Mouse (Mus musculus) urinary bladder, postnatal 25 days (tissue): Measurements from ENCODE around the gene Atg16l2.

Source experiments
- DNase-seq: peaks from one replicate; pipeline ENCODE4 v3.0.0; 2022; ENCODE audit warnings: low spot score

Atg16l2 gene

DNA sequence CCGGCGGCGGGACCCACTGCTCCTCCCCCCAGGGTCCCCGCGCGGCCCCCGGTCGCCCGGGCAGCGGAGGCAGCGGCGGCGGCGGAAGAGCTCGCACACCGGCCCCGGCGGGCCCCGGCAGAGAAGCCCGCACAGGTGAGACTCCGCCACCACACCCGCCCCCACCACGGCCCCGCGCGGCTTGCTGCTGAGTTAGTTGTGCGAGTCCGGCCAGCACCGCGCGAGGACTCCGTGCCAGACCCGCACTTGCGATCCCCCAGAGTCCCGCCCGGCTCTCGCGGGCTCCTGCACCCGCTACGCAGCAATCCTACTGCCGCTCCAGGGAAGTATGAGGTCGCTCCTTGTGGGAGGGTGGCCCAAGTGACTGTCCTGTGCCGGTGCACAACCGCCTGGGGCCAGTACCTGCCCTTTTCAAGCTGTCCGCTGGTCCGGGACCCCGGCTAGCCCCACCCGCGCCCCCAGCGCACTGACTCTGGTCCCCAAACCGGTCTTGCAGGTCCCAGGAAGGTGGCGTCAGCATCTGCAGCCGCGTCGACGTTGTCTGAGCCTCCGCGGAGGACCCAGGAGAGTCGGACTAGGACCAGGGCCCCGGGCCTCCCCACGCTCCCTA, 19.3 kb upstream of the Atg16l2 start:
- peak; percentile 54 for DNase-seq

DNA sequence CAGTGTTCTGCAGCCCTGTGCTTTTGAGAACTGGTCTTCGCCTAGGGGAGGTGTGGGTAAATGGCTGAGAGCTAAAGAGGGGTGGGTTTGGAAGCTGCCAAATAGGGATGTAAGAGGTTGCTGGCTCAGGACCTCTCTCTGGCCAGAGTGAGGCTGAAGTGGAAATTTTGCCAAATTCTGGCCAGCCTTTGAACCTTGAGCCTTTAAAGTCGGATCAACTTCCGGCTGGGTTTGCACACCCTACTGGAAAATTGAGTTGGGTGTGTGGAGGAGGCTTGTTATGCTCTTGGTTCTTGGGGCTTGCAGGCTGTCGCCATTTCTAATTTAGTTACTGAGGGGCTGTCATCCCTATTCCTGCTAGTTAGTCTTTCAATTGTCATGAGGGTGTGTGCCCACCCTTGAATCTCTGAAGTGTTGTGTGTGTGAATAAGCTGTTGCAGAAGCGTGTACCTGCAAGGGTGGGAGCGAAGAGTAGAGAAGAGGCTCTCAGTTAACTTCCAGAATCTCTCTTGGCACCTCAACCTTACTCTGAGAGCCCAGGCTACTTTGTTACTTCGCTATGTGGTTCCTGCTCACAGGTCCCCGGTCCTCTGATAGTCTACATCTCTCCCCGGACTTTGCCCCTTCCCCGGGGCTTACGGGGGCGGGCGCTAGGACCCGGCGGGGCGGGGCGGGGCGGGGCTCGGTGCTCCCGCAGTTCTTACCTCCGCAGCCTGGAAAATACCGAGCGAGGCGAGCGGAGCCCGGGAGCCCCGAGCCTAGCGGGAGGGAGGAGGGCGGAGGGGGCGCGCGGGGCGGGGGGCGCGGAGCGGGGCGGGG, 18.6 kb upstream of the Atg16l2 start:
- peak; percentile 26 for DNase-seq

DNA sequence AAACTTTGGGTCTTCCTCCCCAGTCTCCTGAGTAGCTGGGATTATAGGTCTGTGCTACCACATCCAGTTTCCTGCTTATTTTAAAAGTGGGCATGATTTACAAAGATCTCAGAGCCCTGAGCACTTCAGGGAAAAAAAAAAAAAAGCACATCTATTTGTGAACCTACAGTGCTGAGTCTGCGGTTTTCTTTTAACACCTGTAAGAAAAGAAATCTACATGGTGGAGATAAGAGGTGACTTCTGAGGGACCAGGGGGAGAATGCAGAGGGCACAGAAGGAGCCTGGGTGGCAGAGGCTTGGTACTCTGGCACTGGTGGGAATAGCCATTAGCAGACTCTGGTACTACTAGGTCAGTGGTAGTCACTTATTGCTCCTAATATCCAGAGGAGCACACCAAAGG, 17.7 kb upstream of the Atg16l2 start:
- DNase-seq = no peak

DNA sequence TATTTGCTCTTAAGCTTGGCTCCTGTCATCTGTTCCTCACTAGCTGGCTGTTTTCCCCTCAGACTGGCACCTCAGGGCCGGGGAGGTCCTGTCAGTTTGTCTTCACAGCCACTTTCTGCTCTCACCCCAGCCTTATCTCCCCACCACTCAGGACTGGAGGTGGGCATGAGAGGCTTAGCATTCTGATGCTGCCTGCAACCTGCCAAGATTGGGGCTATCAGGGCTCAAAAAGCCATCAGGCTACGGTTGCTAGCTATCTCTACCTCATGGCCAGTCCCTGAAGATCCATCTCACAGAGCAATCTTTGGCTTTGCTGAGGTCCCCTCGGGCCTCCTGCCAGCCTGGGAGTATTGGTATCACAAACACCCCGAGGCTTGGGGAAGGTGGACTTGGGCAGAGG, 16.8 kb upstream of the Atg16l2 start:
- DNase-seq = no peak

DNA sequence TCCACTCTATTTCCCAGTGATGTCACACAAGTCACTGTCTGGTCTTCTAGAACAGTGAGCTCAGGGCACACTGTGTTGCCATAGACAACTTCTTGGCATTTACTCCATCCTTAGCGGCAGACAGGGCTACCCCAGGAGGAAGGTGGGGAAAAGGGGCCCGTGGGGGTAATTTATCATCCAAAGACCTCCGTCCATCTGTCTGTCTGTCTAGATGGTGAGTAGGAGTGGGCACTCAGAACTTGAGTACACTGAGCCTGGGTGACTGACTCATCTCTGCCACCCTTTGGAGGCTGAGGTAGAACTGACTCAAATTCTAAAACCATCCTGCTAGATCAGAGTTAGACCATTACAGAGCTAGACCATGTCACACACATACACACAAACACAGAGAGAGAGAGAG, 15.0 kb upstream of the Atg16l2 start, which contains the start of gene Stard10:
Gene Stard10 (plus strand): TSS at position 73 of the 400 bp plus-strand sequence.
- no peak for DNase-seq

DNA sequence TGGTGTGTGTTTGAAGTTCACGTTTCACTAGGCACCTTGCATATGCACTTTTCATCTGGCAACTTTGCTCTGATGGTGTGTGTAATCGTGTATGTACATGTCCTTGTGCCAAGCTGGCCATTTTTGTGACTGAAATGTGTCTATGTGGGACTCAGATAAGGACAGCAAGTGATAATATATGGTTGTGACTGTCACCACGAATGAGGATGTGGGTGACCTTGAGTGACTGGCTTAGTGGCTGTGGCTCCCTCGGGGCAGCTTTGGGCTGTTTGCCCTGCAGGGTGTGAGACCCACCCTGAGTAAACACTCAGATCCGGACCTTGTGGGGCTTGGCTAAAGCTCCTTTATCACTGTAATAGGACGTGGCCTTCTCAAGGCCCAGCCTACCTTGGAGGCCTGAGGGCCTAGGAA, 14.5 kb upstream of the Atg16l2 start:
- DNase-seq = no peak

DNA sequence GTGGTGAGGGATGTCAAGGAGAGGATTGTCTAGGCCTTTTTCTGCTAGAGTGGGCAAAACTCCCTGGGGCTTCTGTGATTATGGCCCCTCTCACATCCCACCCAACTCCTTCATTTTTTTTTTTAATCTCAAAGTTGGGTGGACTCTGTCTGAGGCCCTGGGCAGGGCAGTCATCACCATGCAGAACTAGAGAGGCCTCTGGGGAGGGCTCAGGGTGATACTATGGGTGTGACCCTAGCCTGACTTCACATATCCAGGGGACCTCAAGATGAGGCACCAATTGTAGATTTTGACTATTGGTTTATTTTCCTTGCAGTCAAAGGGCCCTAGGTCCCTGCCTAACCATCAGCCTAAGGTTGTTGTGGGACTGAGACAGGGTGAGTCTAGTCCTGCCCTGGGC, 13.6 kb upstream of the Atg16l2 start:
- DNase-seq = no peak

DNA sequence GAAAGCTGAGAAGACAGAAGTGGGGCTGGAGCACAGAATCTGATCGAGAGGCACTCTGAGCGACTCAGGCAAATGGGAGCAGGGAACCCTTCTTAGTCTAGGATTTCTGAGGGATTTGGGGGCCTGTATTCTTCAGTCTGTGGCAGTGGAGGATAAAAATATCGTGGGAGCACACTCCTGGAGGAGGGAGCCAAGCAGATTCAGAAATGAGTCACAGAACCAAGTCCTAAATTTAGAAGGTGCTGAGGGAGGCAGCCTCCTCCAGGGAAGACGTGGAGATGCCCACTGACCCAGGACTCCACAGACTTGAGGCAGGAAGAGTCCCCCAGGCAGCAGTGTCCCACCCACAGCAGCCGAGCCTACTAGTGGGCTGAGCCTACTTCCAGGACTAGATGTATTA, 12.3 kb upstream of the Atg16l2 start:
- no peak for DNase-seq

DNA sequence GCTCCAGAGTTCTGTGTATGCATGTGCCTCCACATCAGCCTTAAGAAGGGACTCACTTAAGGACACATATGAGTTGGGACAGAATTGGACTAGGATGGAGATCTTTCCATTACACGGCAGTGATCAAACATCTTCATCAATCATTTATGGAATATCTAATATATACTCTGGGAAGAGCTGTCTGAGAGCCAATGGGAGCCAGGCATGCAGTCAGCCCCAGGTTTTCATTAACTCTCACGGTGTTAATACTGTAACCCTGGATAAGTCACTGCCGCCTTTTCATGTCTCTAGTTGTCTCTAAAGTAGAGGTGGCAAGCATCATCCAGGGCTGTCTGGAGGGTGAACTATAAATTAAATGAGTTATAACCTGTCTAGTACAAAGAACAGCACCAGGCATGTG, 11.0 kb upstream of the Atg16l2 start:
- DNase-seq = no peak

DNA sequence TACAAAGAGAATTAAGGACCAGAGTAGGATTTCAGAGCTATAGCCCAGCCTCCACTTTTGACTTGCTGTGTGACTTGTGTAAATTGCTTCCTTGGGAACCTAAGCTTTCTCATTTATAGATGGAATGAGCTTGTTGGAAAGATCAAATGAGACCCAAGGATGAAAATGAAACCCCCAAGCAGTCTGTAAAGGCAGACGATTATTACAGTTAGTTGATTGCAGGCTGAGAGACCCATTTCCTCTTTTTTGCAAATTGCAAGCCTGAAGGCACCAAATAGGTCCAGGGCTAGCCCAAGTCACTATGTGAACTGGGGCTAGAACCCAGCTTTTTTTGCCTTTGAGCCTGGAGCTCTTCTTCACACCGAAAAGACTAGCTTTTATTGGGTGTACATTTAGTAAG, 9.0 kb upstream of the Atg16l2 start:
- no peak for DNase-seq

DNA sequence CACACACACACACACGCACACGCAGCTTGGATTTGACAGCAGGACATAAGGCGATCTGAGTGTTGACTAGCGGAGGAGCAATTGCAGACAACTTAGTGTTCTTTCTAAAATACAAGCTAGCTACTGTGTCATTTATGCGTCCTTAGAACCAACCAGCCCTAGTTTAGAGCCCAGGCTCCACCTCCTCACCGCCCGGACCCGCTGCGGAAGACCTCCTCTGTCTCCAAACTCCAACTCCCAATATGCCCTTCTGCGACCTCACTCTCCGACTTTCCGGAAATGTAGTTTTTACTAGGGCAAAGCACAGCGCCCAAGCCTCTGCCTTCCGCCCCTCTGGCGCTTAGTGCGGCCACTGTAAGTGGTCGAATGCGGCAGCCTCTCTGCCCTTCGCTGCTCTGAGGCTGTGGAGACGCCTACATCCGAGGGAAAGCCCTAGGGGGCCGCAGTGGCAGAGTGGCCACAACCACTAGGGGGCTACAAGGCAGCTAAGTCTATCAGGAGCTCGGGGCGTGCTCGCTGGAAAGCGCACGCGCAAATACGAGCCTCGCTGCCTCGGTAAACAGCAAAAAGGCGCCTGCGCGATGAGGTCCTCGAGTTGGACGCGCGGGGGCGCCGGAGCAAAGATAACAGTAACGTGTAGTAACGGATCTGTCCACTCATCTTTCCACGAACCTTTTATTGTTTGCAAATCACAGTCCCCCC, 8.4 kb upstream of the Atg16l2 start:
- peak; percentile 95 for DNase-seq

DNA sequence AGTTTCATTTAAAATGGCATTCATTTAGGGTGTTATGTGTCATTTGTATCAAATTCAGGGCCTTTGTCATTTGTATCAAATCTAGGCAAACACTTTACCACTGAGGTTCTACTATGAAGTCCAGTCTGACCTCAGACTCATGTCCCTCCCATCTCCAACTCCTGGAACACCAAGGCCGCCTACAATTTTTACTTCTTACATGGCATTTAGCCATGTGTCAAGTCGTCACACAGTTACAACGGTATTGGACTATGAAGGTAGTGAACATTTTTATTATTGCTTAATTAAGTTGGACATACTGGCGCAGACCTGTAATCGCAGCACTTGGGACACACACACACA, 7.9 kb upstream of the Atg16l2 start:
- DNase-seq = no peak

DNA sequence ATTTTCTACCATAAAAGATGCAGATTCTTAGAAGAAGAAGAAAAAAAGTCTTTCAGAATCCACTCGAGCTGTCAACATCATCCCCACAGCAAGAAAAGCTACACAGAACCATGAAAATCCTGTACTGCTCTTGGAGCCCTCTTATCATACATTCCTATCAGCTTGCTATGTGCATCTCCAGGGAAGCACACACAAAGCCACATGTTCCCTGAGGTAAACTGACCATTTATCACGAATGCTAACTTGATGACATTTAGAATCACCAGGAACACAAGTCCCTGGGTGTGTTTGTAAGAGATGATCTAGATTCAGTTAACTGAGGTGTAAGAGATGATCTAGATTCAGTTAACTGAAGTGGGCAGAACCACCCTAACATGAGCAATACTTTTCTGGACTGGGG, 4.8 kb upstream of the Atg16l2 start:
- DNase-seq = no peak

DNA sequence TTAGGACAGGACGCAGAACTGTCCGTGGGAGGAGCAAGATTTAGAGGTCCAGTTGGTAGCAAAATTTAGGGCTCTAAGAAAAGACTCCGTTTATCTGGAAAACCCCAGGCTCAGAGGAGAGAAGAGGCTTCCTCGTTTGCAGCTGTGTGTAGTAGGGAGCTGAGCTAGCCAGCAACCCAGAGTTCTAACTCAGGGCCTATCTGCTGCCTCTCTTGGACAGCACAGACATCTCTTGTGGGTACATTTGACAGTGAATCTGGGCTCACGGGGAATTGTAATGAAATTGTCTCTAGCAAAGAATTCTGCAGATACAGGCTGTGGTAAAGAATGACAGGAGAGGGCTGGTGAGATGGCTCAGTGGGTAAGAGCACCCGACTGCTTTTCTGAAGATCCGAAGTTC, 640 bp upstream of the Atg16l2 start:
- no peak for DNase-seq

DNA sequence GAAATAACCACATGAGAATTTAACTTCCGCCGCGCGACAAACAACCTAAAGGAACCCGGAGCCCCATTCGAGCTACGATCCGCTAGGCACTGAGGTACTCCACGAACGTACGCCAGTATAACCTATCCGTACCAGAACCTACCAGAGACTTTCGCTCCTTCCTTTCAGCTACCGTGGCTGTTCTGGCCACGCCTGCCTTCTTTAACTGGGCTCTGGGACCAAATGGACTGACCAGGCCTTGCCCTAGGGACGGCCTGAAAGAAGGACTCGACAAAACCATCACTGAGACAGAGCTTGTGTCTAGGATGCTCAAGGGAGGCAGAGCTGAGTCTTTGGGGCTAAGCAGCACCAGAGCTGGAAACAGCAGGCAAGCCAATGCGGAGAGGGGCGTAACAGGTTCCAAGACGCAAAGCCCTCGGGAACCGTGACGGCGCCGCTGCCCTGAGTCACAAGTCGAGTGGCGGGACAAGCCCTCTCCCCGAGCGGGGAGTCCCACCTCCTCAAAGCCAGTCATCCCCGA, 630 bp downstream of the Atg16l2 start:
- no peak for DNase-seq

DNA sequence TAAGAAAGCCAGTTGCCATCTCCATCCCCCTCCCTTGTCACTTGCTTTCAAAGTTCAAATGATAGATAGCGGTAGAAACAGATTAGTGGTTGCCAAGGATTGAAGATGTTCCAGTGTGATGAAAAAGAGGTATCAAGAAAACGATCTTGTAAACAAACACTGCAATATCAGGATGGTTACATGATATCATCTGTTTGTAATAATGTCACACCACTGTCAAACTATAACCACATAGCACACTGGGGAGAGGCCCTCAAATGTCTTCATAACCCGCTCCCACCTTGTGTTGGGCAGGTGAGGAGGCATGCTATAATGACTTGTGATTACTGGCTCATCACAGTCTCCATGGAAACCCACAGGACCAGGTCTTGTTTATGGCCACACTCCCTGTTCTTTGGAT, 3.7 kb downstream of the Atg16l2 start:
- DNase-seq = no peak

DNA sequence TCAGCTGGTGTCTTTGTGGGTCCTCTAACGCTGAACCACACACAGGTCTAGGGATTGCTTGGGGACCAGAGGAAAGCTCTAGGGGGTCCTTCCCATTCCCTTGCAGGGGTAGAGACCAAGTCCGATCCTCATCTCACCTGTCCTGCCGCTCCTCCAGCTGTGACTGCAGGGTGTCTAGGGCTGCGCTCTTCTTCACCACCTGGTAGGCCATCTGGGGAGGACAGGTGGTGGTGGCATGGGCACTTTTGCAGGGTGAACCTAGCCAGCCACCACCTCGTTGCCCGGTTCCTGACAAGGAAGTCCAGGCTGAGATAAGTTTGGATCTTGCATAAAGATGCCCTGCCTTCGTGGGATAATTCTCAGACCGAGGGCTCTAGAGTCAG, 5.0 kb downstream of the Atg16l2 start:
- no peak for DNase-seq

DNA sequence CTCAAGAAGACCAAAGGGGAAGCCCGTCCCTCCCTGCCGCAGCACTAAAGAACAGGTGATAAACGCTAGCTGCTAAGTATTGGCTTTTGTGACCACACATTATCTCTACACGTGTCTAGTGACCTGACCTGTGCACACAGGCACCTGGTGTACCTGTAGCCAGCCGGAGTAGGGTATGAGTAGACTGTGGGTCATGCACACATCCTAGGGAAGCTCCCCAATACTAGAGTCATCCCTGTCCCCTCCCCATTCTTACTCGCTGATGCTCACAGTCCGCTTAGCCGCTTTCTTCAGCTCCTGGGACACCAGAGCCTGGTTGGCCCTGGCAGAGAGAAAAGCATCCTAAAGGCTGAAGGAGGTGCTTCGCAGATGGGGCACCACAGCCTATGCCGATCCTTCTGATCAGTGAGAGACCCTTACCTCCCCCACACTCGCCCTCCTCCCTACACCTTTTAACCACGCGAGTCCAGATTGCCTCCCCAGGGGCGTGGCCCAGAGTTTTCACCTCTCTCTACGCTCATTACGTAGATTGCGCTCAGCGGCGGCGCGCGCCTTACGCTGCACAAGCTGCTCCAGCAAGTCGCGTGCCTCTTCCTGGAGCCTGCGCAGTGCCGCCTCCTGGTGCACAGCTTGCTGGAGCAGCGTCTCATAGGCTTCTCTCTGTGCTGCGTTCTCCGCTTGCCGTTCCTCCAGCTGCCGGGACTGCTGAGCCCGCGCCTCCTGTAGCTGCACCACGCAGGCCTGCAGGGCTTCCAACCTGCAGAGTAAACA, 5.6 kb downstream of the Atg16l2 start:
- peak; percentile 68 for DNase-seq

DNA sequence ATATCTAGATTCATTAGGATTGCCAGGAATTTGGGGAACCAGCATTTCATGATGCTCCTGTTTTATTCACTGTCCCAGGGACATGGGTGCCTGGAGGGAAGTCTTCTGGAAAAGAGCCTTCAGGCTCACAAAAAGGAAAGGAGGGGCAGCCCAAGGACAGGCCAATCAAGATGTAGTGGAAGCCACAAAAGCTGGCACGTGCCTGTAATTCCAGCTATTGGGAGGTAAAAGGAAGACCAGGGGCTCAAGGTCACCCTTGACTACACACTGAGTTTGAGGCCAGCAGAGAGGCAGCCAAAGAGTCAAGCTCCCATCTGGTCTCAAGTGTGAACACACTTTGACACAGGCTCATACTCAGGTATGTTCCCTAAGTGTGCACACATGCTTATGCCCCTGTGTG, 6.6 kb downstream of the Atg16l2 start:
- DNase-seq = no peak

DNA sequence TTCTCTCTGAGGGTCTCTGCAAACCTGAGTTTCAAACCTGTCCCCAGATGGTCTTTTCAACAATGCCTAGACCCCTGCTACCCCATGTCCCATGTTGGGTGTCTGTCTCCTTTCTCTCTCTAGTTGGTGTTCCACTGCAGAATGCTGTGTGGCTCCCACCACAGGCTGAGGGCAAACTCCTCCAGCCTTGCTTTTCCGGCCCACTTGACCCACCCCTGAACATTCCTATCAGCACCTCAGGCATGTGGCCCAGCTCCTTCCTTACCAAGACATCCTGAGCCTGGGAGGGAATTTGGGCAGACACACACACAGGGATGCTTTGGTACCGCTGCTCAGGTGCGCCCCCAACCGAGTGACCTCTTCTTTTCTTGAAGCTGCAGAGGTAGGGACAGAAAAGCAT, 8.4 kb downstream of the Atg16l2 start:
- no peak for DNase-seq

DNA sequence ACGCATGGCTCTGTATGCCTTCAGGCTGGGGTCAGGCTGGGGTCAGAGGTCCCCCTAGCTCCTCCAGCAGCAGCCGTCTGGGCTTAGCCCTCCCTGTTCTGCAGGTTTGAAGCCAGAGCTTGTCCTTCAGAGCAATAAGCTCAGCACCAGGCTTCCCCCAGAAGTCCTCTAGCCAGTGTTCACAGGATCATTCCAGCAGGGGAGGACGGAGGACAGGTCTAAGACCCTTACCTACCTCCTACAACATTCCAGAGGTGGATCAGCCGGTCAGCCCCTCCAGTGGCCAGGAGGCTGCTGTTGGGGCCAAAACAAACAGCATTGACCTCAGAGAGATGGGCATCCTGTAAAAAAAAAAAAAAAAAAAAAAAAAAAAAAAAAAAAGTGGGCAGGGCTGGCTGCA, 8.9 kb downstream of the Atg16l2 start:
- no peak for DNase-seq

DNA sequence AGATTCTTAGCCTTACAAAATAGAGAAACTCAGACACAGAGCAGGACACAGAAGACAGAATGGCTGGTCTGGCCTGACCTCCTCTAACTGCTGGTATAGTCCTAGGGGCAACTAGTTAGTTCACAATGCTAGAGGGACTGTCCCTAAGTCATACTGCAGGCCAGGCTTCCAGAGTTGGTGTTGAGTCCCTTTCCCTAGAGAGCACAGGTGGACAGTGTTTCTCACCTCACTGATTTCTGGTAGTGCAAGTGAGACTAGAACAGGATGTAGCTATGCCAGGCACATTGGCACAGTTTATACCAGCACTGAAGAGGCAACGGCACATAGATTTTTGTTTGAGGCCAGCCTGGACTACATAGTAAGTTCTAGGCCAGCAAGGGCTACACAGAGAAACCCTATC, 9.4 kb downstream of the Atg16l2 start:
- no peak for DNase-seq
